Mouse (Mus musculus) bone marrow, adult 2 months (tissue): ENCODE data around the gene Chst13.

ENCODE experiments used
- CTCF ChIP-seq: fragments of 200-500 bp; IDR thresholded peaks from 2 replicates; pipeline ENCODE4 v1.5.1; 2011; ENCODE audit warnings: low read length, control low read depth; ENCODE audit not compliant: control insufficient read depth, insufficient read depth
- POLR2A ChIP-seq: fragments of 200-500 bp; IDR thresholded peaks from 2 replicates; pipeline ENCODE4 v1.6.1; 2011; ENCODE audit warnings: low read depth, mild to moderate bottlenecking, control low read depth, low read length, borderline replicate concordance; ENCODE audit not compliant: control insufficient read depth

DNA sequence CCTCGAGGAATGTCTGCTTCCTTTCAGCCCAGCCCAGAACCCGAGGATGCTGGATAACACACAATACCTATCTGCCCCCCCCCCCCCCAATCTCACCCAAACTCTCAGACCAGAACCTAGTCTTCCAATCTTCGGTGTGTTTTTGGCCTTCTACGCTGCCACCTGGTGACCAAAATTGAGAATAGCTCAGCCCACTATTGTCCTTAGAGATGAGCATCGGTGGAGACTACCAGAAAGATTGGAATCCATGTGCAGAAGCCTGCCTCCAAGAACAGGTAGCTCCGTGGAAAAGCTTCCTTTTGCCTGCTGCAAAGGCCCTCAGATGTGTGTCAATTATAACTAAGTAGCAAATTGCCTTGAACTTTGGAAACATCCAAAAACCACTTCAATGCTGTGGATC is 2.7 kb upstream of the Chst13 start:
- no peak for TF ChIP-seq POLR2A
- peak; percentile 17; the same call in 1 of the 2 replicates for TF ChIP-seq CTCF
